1 mouse cellular context compared by ENCODE assay signal in the genomic region with DNA sequence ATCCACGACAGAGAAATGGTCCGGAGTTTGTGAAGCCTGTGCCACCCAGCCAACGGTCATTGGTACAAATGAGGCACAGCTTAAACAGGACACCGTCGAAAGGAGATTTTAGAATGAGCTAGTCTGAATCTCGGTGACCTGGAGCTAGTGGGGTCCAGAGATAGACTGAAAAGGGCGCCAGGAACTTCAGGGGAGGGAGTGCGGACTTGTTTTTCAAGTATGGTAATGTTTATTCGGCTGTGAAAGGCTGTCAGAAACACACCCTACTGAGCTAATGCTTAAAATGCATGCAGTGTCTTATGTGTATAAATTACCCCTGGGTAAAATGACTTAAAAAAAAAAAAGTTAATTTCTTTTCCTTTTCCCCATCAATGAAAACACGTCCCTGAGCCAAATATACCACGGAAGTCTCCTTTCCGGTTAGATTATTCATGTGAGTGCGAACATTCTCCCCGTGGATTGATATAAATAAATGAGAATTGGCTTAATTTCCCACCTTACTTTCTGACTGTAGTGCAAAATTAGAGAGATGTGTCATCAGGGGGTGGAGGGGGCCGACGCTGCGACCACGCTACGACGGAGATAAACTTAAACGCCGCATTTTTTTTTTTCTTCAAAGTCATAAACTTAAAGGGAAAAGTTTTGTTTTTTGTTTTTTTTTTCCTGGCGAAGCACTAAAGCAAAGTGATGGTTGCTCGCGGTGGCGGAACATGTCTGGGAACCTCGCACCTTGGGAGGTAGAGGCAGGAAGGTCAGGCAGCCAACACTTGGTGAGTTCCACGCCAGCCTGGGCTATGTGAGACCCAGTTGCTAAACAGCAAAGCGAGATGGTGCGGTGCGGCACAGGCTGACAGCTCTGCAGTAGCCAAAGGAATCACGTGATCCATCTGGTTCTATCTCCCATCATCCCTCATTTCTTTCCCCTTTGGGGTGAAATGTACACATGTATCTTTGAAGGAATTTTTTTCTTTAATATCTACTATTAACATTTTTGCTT.
TF ChIP-seq lines count a peak whose summit lies in the region.

No protein-coding gene starts in this region.

TF ChIP-seq in MEL, 35 proteins besides CTCF, POLR2A, EP300 and RAD21 (continued from another document):
- peak; percentile 24; the same call in 1 of the 2 replicates for TF ChIP-seq HCFC1 (IDR thresholded peaks at IDR 0.05; ENCODE audit: low read depth, low read length)
- TF ChIP-seq MAFK (IDR thresholded peaks at IDR 0.05; ENCODE audit: borderline replicate concordance, low read depth, low read length), result no peak
- 0 out of 2 replicates have a peak, but pooled peaks have one; percentile 44 for TF ChIP-seq POLR2AphosphoS5 (IDR thresholded peaks at IDR 0.05; ENCODE audit: borderline replicate concordance, low read depth, low read length)
- TF ChIP-seq KAT2A (conservative IDR thresholded peaks at IDR 0.05; ENCODE audit: low read depth, low read length), result no peak
- peak; percentile 84 for TF ChIP-seq ZNF384 (IDR thresholded peaks at IDR 0.05; ENCODE audit: low read depth, low read length)
- no peak for TF ChIP-seq NRF1 (IDR thresholded peaks at IDR 0.05; ENCODE audit: insufficient read depth, low read depth, low read length, poor library complexity, severe bottlenecking)
- no peak for TF ChIP-seq GABPA (IDR thresholded peaks at IDR 0.05; ENCODE audit: low read depth, low read length)
- TF ChIP-seq ETS1 (IDR thresholded peaks at IDR 0.05; ENCODE audit: low read depth, low read length), result peak; percentile 41
- TF ChIP-seq SIN3A (IDR thresholded peaks at IDR 0.05; ENCODE audit: low read length), result no peak; the same call in none of the 2 replicates
- TF ChIP-seq MAZ (IDR thresholded peaks at IDR 0.05; ENCODE audit: low read depth, low read length), result no peak
- no peak for TF ChIP-seq ZC3H11A (IDR thresholded peaks at IDR 0.05; ENCODE audit: low read depth, low read length)
- no peak for TF ChIP-seq ZKSCAN1 (IDR thresholded peaks at IDR 0.05; ENCODE audit: low read depth, low read length)
- 0 out of 2 replicates have a peak, but pooled peaks have one; percentile 36 for TF ChIP-seq ZMIZ1 (IDR thresholded peaks at IDR 0.05; ENCODE audit: low read depth, low read length)
- peak; percentile 62; the same call in 1 of the 2 replicates for TF ChIP-seq MXI1 (IDR thresholded peaks at IDR 0.05; ENCODE audit: low read depth, low read length)
- TF ChIP-seq CHD1 (IDR thresholded peaks at IDR 0.05; ENCODE audit: low read depth, low read length), result peak; percentile 31; the same call in 1 of the 2 replicates
- TF ChIP-seq NELFE (IDR thresholded peaks at IDR 0.05; ENCODE audit: low read depth, low read length), result peak; percentile 38; the same call in 1 of the 2 replicates
- TF ChIP-seq MYC (IDR thresholded peaks at IDR 0.05; ENCODE audit: low read depth, low read length), result peak; percentile 44; the same call in 1 of the 2 replicates
- no peak for TF ChIP-seq SMC3 (IDR thresholded peaks at IDR 0.05; ENCODE audit: low read depth, low read length)
- peak; percentile 81; the same call in 1 of the 2 replicates for TF ChIP-seq BHLHE40 (IDR thresholded peaks at IDR 0.05; ENCODE audit: borderline replicate concordance, low read depth, low read length)
- peak; percentile 45 for TF ChIP-seq TBP (IDR thresholded peaks at IDR 0.05; ENCODE audit: low read depth, low read length)
- peak; percentile 47; the same call in 1 of the 2 replicates for TF ChIP-seq RCOR1 (IDR thresholded peaks at IDR 0.05; ENCODE audit: low read depth, low read length)
- TF ChIP-seq MYB (IDR thresholded peaks at IDR 0.05; ENCODE audit: low read depth, low read length), result no peak
- no peak for TF ChIP-seq TAL1 (IDR thresholded peaks at IDR 0.05; ENCODE audit: low read length)
- no peak; the same call in 1 of the 2 replicates for TF ChIP-seq TCF12 (IDR thresholded peaks at IDR 0.05; ENCODE audit: low read depth, low read length)
- TF ChIP-seq USF2 (IDR thresholded peaks at IDR 0.05; ENCODE audit: borderline replicate concordance in 1 of 2, insufficient read depth in 1 of 2, low read depth in 1 of 2, low read length in 2 of 2), result peak; percentile 61 to 75
- peak; percentile 20; the same call in 1 of the 2 replicates for TF ChIP-seq ELF1 (IDR thresholded peaks at IDR 0.05; ENCODE audit: low read depth, low read length)
- TF ChIP-seq POLR2AphosphoS2 (IDR thresholded peaks at IDR 0.05; ENCODE audit: low read length), result 0 out of 2 replicates have a peak, but pooled peaks have one; percentile 28
- no peak for TF ChIP-seq MEF2A (IDR thresholded peaks at IDR 0.05; ENCODE audit: extremely low read depth, insufficient replicate concordance, low read depth, low read length, poor library complexity, severe bottlenecking)
- TF ChIP-seq E2F4 (IDR thresholded peaks at IDR 0.05; ENCODE audit: borderline replicate concordance, low read depth, low read length), result peak; percentile 57; the same call in 1 of the 2 replicates
- TF ChIP-seq JUND (IDR thresholded peaks at IDR 0.05; ENCODE audit: low read depth, low read length), result 0 out of 2 replicates have a peak, but pooled peaks have one; percentile 8
- TF ChIP-seq UBTF (IDR thresholded peaks at IDR 0.05; ENCODE audit: borderline replicate concordance, insufficient read depth, low read depth, low read length), result 0 out of 2 replicates have a peak, but pooled peaks have one; percentile 22
- TF ChIP-seq CHD2 (IDR thresholded peaks at IDR 0.05; ENCODE audit: low read length), result no peak
- TF ChIP-seq GATA1 (IDR thresholded peaks at IDR 0.05; ENCODE audit: low read depth, low read length), result peak; percentile 4
- TF ChIP-seq USF1 (IDR thresholded peaks at IDR 0.05; ENCODE audit: low read depth, low read length), result peak; percentile 95
